Mouse (Mus musculus): ENCODE data around the gene Alox15.

GRCm38 (mm10) chr11:70297836-70298454 is 53.9 kb downstream of the Alox15 start:
- TF ChIP-seq CTCF (IDR thresholded peaks at IDR 0.05; ENCODE audit: low read depth): no peak
- no peak for TF ChIP-seq EP300 (IDR thresholded peaks at IDR 0.05; ENCODE audit: low read depth)

All from liver, postnatal 0 days (tissue).